Mouse (Mus musculus) 3134 (cell line): Measurements from ENCODE around the gene BC024978.

Source experiments
- DNase-seq: peaks from one replicate; pipeline ENCODE4 v3.0.0-alpha.2; 2011; ENCODE audit warnings: low spot score; ENCODE audit not compliant: insufficient read length; ENCODE audit errors: extremely low read depth

The BC024978 gene

DNA sequence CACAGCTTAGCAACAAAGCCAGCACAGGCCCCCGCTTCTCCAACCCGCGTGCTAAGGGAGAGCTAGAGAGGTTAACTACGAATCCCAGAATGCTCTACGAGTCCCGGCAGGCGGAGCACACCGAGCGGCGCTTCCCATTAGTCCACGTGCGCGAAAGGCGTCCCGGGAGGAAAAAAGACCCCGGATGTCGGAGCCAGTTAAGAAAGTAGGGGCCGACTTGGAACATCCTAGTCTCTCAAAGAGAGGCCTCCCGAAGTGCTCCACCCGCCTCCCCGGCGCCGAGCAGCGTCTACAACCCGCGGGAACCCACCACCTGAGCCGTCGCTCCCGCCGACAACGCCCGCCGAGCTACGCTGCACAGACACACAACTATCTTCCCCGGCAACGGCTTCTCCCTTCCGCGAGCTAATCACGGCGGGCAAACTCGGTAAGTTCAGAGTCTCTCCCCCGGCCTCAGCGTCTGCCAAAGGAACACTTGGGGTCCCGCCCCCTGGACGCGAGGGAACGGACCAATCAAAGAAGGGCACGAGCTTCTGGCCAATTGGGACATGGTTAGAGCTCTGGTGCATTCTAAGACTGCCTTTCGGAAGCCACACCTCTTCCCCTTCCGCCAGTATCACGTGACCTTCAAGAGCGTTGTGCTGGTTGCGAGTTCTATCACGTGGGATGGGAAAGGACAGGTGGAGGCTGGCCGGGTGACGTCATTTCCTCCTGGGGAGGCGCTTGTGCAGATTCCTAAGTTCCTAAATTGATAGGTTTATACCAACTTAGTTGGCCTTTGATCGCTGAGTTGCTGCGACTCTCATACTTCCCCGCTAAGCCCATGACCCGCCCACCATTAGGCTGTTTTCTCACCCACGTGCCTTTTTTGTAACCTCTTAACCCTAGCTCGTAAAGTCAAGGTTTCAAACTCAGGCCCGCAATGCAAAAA is at the start of gene BC024978, which contains the start of gene Snrpa:
Gene BC024978 (plus strand): TSS at position 101 of the 931 bp plus-strand sequence.
Gene Snrpa (minus strand): TSS at position 591 of the 931 bp plus-strand sequence.
- DNase-seq: peak; percentile 93

DNA sequence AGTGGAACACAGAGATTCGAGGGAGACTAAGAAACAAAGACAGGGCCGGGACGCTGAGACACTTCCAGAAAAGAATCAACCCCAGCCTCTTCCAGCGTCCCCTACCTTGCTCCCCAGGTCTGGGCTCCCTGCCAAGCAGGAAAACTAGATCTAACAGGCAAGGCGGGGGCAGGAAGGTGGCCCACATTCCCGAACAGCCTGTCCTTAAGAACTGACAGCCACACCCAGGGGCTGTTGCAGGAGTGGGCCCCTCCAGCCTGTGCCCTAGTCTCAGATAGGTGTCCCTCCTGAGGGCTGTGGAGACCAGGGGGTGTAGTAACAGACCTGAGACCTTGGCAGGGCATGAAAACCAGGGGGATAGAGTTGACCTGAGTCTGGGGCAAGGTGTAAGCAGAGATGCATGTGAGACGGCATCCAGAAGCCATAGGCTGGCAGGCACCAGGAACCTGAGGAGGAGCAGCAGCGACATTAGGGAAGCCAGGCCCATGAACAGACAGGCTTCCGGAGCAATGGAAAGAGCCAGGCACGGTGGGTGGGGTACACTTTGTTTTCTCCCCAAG is 42.3 kb upstream of the BC024978 start, which contains the start of gene Cyp2t4:
Gene Cyp2t4 (plus strand): TSS at position 510 of the 560 bp plus-strand sequence.
- DNase-seq: no peak

DNA sequence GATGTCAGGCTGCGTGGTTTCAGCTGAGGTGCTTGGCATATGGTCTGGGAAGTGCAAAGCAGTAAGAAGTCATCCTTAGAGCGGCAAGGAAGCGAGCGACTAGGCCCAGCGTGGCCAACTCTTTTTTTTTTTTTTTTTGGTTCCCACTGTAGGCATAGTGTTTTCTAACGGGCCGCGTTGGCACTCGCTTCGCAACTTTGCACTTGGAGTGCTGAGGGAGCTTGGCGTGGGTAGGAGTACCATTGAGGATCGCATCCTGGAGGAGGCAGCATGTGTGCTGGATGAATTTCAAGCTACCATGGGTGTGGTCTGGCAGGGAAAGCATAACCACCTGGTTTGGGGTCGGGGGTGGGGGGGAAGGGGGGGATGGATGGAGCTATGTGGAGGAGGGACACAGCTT is 39.6 kb upstream of the BC024978 start:
- no peak for DNase-seq

DNA sequence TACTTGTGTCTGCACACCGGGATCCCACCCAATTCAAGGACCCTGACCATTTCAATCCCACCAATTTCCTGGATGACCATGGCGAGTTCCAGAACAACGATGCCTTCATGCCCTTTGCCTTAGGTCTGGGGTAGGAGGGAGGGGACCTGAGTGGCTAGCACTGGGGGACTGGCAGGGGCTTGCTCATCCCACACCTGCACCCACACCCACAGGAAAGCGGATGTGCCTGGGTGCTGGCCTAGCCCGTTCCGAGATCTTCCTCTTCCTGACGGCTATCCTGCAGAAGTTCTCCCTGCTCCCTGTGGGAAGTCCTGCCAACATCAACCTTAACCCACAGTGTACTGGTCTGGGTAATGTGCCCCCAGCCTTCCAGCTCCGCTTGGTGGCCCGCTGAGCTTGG is 37.4 kb upstream of the BC024978 start:
- no peak for DNase-seq

DNA sequence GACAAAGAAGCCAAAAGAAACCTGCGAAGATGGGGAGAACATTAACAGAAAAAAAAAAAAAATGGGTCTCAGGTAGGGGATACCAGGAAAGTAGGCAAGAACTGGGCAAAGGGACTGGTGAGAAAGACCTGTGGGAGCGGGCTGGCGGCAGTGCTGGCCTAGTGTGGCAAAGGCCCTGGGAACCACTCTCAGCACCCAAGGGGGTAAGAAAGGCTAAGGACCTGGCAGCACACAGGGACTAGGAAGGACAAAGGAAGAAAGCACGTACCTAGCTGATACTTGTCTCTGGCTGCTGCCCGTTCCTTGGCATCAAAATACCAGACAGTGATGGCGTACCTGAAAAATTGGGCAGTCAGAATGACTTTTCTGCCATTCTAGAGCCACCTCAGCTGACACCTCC is 36.3 kb upstream of the BC024978 start:
- DNase-seq: no peak

DNA sequence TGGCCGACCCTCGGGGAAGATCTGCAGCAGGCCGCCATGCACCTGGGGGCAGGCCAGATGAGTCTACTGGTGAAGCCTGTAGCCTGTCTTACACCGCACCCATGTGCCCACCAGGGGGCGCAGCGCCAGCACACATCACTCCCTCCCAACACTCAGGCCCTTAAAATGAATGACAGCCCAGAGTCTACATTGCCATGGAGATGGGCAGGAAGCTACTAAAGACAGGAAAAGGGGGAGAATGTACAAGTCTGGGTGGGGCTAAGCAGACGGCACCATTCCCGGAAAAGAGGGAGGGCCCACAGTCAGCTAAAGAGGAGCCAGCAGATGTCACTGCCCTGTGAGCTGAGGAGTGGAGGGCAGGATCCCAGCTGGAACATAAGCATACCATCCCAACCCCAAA is 35.7 kb upstream of the BC024978 start:
- peak; percentile 81 for DNase-seq

DNA sequence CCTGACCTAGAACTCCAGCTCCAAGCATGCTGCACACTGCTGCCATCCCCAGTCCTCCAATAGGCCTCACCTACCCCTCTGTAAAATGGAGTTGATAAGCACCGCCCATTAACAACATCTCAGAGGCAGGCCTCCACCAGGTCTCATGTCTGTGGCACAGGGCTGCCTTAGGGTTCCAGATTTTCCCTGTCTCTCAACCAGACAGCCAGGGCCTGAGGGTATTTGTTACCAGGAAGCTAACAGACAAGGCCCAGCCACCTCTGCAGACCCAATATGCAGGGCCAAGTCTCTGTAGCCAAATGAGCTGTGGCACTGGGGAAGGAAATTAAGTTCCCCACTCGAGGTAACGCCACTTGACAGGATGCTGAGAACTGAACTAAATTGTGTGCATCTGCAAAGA is 34.7 kb upstream of the BC024978 start:
- DNase-seq: no peak

DNA sequence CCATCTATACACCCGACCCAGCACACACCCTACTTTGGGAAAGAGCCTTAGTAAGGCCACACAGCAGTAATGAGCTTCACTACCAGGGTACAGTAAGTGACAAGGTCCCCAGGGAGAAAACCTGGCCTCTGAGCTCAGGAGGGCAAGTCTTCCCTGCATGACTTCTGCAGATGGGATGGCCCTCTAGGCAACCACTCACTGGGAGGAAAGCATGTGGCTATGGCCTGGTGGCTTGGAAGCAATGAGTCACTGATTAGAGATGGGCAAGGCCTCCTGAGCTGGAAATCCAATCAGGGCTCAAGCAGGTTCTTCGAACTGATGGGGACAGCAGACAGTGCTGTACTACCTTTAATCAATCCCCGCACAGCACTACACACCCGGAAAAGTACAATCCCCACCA is 33.8 kb upstream of the BC024978 start:
- DNase-seq: peak; percentile 44

DNA sequence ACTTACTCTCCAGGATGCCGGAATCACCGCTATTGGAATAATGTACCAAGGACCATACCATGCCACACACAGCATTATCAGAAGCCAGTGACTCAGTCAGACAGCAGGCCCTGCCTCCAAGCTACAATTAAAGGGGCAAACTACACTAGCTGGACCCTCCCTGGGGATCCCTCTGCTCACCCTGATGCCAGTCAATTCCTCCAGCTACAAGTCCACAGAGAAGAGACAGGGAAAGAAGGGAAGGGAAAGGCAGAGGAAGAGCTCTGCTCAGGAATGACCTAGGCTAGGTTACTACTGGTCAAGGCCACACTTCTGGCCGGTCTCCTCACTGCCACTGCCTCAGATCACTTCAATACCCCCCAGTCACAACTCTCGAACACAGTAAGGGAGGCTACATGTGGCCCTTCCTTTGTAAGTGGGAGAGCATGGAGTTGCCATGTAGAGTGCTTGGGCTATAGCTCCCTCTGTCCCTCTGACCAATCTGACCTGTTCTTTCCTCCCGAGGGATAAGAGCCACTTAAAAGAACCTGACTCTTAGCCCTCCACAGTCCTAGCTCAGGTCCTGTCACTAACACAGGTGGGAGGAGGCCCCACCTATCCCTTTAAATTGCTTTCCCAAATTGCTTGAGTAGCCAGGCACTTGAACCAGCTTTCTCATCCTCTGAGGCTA is 32.7 kb upstream of the BC024978 start:
- DNase-seq: no peak

DNA sequence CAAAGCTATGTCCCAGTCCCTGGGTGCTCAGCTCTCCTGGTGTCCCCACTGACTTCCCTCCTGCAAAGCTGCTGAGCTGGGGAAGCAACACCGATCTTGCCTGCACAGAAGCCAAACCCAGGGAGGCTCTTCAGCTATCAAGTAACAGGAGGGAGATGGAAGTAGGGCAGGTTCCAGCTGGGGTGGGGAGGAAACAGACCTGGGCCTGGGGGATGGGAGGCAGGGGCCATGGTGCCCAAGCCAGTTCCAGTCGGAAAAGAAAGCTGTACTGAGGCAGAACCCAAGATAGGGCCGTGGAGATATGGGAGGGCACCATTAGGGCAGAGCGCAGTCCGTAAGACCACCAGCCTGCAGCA is 32.2 kb upstream of the BC024978 start:
- no peak for DNase-seq

DNA sequence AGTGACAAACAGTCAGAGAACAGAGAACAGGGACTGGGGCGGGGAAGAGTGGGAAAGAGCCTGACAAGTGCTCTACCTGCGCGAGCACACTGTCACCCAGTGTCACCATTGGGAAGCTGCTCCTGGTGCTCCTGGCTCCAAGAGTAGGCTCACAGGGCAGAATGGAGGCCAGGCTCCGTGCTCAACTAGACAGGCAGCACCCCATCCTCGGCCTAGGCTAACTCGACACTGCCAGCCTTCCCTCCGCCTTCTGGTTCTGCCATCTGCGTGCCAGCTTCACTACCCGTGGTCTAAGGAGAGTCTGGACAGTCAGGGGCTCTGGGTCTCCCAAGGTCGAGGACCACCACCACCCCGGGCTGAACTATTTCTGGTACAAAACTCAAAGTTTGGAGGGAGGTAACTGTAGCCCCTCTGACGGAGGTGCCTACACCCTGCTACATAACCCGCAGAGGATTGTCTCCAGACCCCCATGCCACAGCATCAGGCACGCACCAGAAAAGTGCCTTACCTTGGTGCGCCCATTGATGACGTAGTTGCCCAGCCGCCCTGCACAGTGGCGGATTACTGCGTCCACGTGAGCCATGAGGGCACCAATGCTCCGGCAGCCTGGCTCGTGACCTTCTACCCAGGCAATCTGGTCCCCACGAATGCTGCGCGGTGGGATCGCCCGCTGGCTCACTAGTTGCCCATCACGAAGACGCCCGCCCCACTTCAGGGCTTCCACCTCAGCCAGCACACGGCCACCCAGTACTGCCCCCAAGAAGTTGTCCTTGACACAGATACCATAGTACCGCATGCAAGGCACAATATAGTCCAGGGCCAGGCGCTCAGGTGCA is 31.3 kb upstream of the BC024978 start:
- DNase-seq: no peak

DNA sequence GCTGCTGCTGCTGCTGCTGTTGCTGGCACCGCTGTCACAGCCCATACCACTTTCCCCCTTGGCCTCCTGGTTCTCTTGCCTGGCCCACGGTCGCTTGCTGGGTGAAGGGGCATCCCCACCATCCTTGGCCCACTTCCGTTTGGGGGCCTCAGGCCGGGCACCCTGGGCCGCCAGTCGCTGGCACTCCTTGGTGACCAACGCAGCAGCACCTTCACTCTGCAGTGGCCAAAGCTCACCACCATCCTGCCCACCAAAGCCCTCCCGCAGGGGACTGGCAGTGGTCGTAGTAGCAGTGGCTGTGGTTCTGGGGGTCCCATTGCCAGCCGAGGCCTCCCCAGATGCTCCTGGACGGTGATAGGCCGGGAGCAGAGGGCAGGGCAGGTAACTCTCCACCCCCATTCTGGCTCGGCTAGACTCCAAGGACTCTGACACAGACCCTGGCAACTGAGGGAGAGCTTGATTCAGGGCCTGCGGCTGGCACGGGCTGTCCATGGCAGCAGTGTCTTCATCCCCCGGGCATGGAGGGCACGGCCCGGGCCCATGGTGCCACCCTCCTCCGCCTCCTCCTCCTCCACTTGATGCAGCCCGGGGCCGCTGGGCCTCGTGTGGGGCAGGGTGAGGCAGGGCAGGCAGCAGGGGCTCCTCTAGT is 30.4 kb upstream of the BC024978 start:
- no peak for DNase-seq

DNA sequence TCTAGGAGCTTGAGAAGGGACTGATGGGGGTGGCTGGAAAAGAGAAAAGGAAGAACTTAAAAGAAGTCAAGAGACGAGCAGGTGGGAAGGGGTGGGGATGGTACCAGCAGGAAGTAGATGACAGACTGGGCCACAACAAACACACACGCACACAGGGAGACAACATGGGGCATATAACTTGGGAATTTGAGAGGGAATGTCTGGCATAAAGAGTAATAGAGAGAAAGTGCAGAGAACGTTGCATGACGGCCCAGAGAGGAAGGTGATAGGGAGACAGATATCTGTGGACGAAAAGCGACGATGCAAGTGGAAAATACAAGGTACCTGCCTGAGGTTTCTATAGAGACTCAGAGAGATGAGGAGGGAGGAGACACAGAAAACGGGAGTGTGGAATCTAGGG is 29.9 kb upstream of the BC024978 start:
- DNase-seq: no peak

DNA sequence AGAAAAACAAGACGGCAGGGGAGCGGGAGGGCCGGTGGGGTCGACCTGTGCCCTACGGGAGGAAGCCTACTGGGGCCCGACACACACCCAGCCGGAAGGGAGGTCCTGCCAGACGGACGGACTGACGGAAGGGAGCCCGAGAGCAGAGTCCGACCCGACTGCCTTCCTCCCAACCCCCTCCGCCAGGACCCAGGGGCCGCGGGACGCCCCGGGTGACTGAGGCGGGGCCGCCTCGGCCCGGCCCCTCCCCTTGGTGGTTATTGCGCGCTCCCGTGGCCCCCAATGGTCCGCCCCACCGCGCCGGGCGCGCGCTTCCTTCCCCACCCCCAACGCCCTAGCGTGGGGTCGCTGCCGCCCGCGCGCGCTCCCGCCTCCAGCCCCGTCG is 29.4 kb upstream of the BC024978 start:
- DNase-seq: peak; percentile 83

DNA sequence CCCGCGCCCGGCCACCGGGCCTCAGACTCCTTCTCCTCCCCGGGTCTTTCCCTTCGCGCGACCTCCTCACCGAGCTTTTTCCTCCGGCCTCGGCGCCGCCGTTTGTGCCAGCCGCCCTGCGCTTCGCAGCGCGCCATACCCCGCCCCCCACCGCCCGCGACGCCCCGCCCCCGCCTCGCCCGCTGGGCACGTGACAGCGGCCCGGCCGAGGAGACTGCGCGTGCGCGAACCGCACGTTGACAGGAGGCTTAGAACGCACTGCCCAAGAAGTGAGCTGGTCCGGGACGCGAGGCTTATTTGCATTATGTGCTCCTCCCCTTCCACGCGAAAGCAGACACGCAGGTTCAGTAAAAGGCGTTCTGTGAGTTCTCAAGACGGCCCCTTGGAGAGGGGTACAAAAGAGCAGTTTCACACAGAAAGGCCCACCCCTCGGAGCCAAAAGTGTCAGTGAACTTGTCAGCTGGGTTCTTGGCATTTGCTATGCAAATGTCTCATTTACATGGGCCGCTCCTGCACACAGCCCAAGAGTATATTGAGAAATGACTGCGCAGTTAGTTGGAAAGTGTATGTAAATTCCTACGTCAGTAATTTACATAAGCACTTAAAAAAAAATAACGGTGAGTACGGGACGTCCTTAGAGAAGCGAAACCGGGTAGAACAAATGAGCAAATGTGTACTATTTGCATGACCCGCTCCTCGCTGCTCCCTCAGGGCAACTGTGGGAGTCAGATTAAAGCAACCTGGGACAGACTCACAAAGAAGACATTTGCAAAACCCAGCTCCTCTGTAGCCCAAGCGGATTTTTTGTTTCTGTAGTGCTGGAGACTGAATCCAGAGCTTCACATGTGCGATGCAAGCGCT is 28.7 kb upstream of the BC024978 start, which contains the start of gene Egln2:
Gene Egln2 (minus strand): TSS at position 189 of the 861 bp plus-strand sequence.
- peak; percentile 82 for DNase-seq

DNA sequence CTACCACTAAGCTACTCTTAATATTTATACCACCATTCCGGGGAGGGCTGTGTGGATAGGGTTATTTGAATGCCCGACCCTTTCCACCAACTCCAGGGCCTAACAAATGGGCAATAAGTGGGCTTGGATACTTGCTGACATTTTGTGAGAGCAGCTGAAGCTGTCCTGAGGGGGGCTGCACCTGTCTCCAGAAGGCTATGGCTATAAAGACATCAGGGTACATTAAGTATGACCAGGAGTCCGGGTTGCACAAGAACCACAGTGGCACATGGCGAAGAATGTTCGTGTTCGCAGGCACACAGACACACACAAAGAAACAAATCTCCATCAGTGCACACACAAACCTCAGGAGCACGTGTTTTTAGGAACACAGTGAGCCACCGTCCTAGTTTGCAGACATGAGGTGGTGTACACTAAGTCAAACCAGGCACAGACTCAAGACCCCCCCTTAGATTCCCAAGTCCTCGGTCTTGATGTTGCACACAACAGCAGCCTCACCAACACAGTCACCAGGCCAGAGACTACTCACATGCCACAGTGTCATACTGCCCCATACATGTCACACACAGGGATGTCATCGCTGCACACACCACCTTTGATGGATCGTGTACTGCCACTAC is 28.0 kb upstream of the BC024978 start:
- DNase-seq: no peak

DNA sequence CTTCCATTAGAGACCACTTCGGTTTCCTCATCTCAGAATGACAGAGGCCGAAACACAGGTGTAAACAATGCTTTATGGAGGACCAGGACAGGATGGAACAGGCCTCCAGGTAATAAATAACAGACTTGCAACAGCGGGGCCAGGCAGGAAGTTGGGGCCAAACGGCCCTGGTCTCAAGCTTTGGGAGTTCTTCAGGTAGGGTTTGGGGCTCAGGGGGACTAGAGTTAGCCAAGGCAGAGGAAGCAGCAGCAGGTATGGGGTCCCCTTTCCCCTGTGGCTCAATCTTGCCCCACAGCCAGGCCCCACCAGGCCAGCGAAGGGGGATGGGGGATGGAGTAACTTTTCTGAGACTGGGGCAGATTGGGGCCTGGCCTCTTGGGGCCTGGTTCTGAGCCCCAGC is 27.2 kb upstream of the BC024978 start:
- no peak for DNase-seq

DNA sequence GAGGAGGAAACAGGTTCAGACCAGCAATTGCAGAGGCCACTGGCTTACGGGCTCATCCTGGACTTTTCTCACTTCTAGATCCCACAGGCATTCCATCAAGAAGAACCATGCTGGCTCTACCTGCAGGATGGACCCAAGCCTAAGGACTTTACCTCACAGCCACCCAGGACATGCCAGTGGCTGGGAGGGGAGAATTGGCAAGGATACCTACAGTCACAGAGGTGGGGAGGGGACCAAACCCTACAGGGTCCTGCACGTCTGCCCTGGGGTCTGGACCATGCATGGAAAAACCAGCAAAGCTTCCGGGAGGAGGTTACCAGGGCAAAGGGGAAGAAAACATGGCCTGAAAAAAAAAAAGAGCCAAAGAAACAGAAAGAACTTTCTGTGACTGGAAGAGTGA is 24.6 kb upstream of the BC024978 start:
- DNase-seq: no peak

DNA sequence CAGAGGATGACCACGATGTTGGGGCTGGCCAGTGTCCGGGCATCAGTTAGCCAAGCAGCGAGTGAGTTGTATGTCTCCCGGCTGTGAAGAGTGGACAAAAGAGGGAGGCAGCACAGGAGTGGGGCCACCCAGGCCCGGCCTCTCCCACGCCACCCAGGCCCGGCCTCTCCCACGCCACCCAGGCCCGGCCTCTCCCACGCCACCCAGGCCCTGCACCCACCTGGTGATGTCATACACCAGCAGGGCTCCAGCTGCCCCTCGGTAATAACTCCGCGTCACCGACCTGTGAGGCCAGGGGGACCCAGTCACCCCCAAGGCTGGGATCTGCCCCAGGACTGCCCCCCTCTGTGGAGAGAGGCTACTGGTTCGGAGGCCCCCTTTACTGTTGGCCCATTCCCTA is 21.1 kb upstream of the BC024978 start:
- no peak for DNase-seq
